Comparison of ENCODE assay signal across 13 mouse cellular contexts in the genomic region with DNA sequence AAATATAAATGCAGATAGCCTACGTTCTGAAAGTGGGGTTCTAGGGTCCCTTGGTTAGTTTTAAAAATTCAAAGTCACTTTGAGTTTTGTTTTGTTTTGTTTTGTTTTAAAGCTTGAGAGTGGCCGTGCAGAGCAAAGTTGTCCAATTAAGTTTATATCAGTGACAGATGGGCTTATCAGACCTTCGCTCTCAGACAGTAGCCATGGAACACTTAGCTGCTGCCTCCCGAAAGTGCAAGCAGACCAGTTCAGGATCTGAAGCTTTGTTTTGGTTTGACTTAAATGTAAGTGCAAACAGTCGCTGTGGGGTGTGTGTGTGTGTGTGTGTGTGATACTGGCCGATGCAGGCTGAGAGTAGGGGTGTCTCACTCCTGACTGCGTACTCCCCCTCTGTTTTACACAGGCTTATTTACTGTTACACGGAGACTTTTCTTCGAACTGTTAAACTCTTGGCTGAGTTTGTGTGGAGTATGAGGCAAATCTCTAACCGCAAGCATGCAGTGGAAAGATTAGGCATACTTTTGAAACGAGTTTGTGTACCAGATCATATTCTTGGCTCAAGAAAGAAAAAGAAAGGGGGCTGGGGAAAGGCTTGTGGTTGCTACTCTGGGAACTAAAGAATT. TPM values are rescaled to one million over a fixed set of nuclear protein-coding genes. Genes with fewer than 3 reads are reported as not detected.
DNase-seq lines count a peak whose midpoint lies in the region; ATAC-seq and TF ChIP-seq lines count a peak whose summit lies in the region.
"Had no signal": no experiment of that assay in that cellular context is flagged by ENCODE, and none has a peak within 500 bp of the region (broad histone marks: within the 10 kb centered on the region; RNA-seq: fewer than 3 reads in every experiment).

No protein-coding gene starts in this region.

- no peaks in the 10 kb centered on the region for H3K36me3 ChIP-seq in kidney, postnatal 0 days (ENCODE audit: insufficient read depth, low read length)
- no peaks in the 10 kb centered on the region for H3K36me3 ChIP-seq in kidney, embryonic 16.5 days (ENCODE audit: insufficient read depth, low read length)
- H3K36me3 ChIP-seq in stomach, embryonic 15.5 days: no peaks in the 10 kb centered on the region
- H3K36me3 ChIP-seq: liver, embryonic 15.5 days had no signal

- H3K9ac ChIP-seq in kidney, postnatal 0 days (ENCODE audit: low read depth, low read length): no peak overlapping the region
- no peak overlapping the region for H3K9ac ChIP-seq in kidney, embryonic 16.5 days (replicated peaks; ENCODE audit: low read length)
- H3K9ac ChIP-seq in stomach, embryonic 15.5 days: no peak overlapping the region
- H3K9ac ChIP-seq: liver, embryonic 15.5 days had no signal

- no peak overlapping the region for H3K4me3 ChIP-seq in kidney, postnatal 0 days (replicated peaks; ENCODE audit: low read depth, low read length)
- H3K4me3 ChIP-seq in kidney, embryonic 16.5 days (ENCODE audit: low read length): no peak overlapping the region
- no peak overlapping the region for H3K4me3 ChIP-seq in stomach, embryonic 15.5 days (replicated peaks)
- H3K4me3 ChIP-seq: liver, embryonic 15.5 days had no signal

- no peak; the same call in 1 of the 2 replicates for ATAC-seq in kidney, postnatal 0 days (replicated peaks; ENCODE audit: low FRiP score, low read depth)
- no peak for ATAC-seq in kidney, embryonic 16.5 days (ENCODE audit: low FRiP score, low TSS enrichment)
- peak; percentile 53; the same call in 1 of the 2 replicates for ATAC-seq in stomach, embryonic 15.5 days (ENCODE audit: insufficient read depth, low FRiP score, low read depth)

- no peaks in the 10 kb centered on the region for H3K27me3 ChIP-seq in kidney, postnatal 0 days (ENCODE audit: insufficient read depth, low read length)
- no peaks in the 10 kb centered on the region for H3K27me3 ChIP-seq in kidney, embryonic 16.5 days (ENCODE audit: insufficient read depth, low read length)
- no peaks in the 10 kb centered on the region for H3K27me3 ChIP-seq in stomach, embryonic 15.5 days (replicated peaks)
- H3K27me3 ChIP-seq: liver, embryonic 15.5 days had no signal

- DNase-seq in kidney, postnatal 0 days (ENCODE audit: low spot score): peak; percentile 84
- DNase-seq in fibroblast of lung, adult 2 months (ENCODE audit: low read depth): peak; percentile 93
- DNase-seq in lung, adult 18-20 months: peak; percentile 15 to 51
- DNase-seq in gastrocnemius, postnatal 25 days: no peak
- DNase-seq in right cerebral cortex, adult 2 months (ENCODE audit: low spot score in 2 of 2): no peak
- DNase-seq in frontal cortex, adult 2 months (ENCODE audit: extremely low spot score in 1 of 2, low spot score in 1 of 2): no peak
- DNase-seq: cerebellum, adult 11-12 months; gastrocnemius, postnatal 14 days; layer of hippocampus, adult 9-11 months had no signal

- H3K9me3 ChIP-seq in kidney, postnatal 0 days (replicated peaks; ENCODE audit: low read length): no peaks in the 10 kb centered on the region
- no peaks in the 10 kb centered on the region for H3K9me3 ChIP-seq in kidney, embryonic 16.5 days (ENCODE audit: low read length)
- no peaks in the 10 kb centered on the region for H3K9me3 ChIP-seq in stomach, embryonic 15.5 days
- H3K9me3 ChIP-seq: liver, embryonic 15.5 days had no signal

- TF ChIP-seq CTCF in kidney, postnatal 0 days (IDR thresholded peaks at IDR 0.05; ENCODE audit: low read depth): no peak

- 52% methylated on average over 11 of the region's 11 CpGs for WGBS in kidney, postnatal 0 days
- 57% methylated on average over 11 of the region's 11 CpGs for WGBS in kidney, embryonic 16.5 days
- WGBS in stomach, embryonic 15.5 days: 34% methylated on average over 11 of the region's 11 CpGs

- H3K27ac ChIP-seq in kidney, postnatal 0 days: no peak overlapping the region
- no peak overlapping the region for H3K27ac ChIP-seq in kidney, embryonic 16.5 days (ENCODE audit: low read length)
- H3K27ac ChIP-seq in stomach, embryonic 15.5 days: peak overlapping the region; percentile 61; the same call in 1 of the 2 replicates
- H3K27ac ChIP-seq: liver, embryonic 15.5 days had no signal

- no peaks in the 10 kb centered on the region for H3K4me1 ChIP-seq in kidney, postnatal 0 days (replicated peaks; ENCODE audit: insufficient read depth, low read length)
- H3K4me1 ChIP-seq in kidney, embryonic 16.5 days (ENCODE audit: insufficient read depth, low read length): no peaks in the 10 kb centered on the region
- 0 out of 2 replicates have a peak, but pooled peaks cover 5% of the 10 kb centered on the region for H3K4me1 ChIP-seq in stomach, embryonic 15.5 days
- H3K4me1 ChIP-seq: liver, embryonic 15.5 days had no signal

- peak overlapping the region; percentile 8; the same call in 1 of the 2 replicates for H3K4me2 ChIP-seq in kidney, postnatal 0 days (ENCODE audit: low read length)
- H3K4me2 ChIP-seq in kidney, embryonic 16.5 days (replicated peaks; ENCODE audit: low read depth, low read length): no peak overlapping the region
- H3K4me2 ChIP-seq in stomach, embryonic 15.5 days: peak overlapping the region; percentile 23; the same call in 1 of the 2 replicates
- H3K4me2 ChIP-seq: liver, embryonic 15.5 days had no signal

RNA-seq across cellular contexts. Expression of gene Cxcl15, which starts 37.9 kb away (rescaled TPM):
- 0.07 TPM in 1 of 2 replicates, not detected in the other for polyA plus RNA-seq in kidney, postnatal 0 days (2015; fragmentation: Nextera tagmentation; extraction: Ambion mirVana)
- 0.61 TPM in 1 of 2 replicates, not detected in the other for polyA plus RNA-seq in kidney, embryonic 16.5 days (2015; fragmentation: Nextera tagmentation; extraction: Ambion mirVana)
- 1.6 and 1.7 TPM in 2 replicates for polyA plus RNA-seq in stomach, embryonic 15.5 days (2015; fragmentation: Nextera tagmentation; extraction: Ambion mirVana)
- total RNA-seq in gastrocnemius, postnatal 25 days (2021): not detected
- not detected in 2 replicates for polyA plus RNA-seq in frontal cortex, adult 2 months (2012; rRNA removed)
- total RNA-seq: adrenal gland, adult 18-20 months; gastrocnemius, postnatal 14 days had no signal
- polyA plus RNA-seq: liver, embryonic 15.5 days had no signal

RNA-seq across cellular contexts. Expression of gene Cxcl3, which starts 46.4 kb away (rescaled TPM):
- polyA plus RNA-seq in kidney, postnatal 0 days (2015; fragmentation: Nextera tagmentation; extraction: Ambion mirVana): 0.12 TPM in 1 of 2 replicates, not detected in the other
- not detected in 2 replicates for polyA plus RNA-seq in kidney, embryonic 16.5 days (2015; fragmentation: Nextera tagmentation; extraction: Ambion mirVana)
- not detected in 2 replicates for polyA plus RNA-seq in stomach, embryonic 15.5 days (2015; fragmentation: Nextera tagmentation; extraction: Ambion mirVana)
- not detected for total RNA-seq in gastrocnemius, postnatal 25 days (2021)
- polyA plus RNA-seq in frontal cortex, adult 2 months (2012; rRNA removed): not detected in 2 replicates
- total RNA-seq: adrenal gland, adult 18-20 months; gastrocnemius, postnatal 14 days had no signal
- polyA plus RNA-seq: liver, embryonic 15.5 days had no signal

RNA-seq across cellular contexts. Expression of gene Cxcl1, which starts 58.8 kb away (rescaled TPM):
- polyA plus RNA-seq in kidney, postnatal 0 days (2015; fragmentation: Nextera tagmentation; extraction: Ambion mirVana): 1.0 and 1.3 TPM in 2 replicates
- polyA plus RNA-seq in kidney, embryonic 16.5 days (2015; fragmentation: Nextera tagmentation; extraction: Ambion mirVana): 0.75 and 1.5 TPM in 2 replicates
- polyA plus RNA-seq in stomach, embryonic 15.5 days (2015; fragmentation: Nextera tagmentation; extraction: Ambion mirVana): 0.85 and 1.1 TPM in 2 replicates
- under 1 TPM in 1 of 2 experiments, not detected in 1; 0.24 TPM for total RNA-seq in gastrocnemius, postnatal 25 days (2021)
- polyA plus RNA-seq in frontal cortex, adult 2 months (2012; rRNA removed): 0.32 and 0.46 TPM in 2 replicates

Comparison
In these comparisons a context has a peak if more than half of its experiments do, and no peak if none do; other contexts are left out.
1. DNase-seq: peak in kidney, postnatal 0 days (single experiment), fibroblast of lung, adult 2 months (single experiment) and lung, adult 18-20 months (2 of 2); none in gastrocnemius, postnatal 25 days (single experiment), right cerebral cortex, adult 2 months (0 of 2) and frontal cortex, adult 2 months (0 of 2).